Mouse (Mus musculus) limb, embryonic 13.5 days (tissue): ENCODE results near the gene Adpgk. TPM values are rescaled to one million over a fixed set of nuclear protein-coding genes. Genes with fewer than 3 reads are reported as not detected.

Experiments
- ATAC-seq: fragments of 200-750 bp; cut with Nextera tagmentation; 2 replicates; pipeline ENCODE4 v1.8.0; 2017; ENCODE audit warnings: low read depth, moderate number of reproducible peaks, moderate TSS enrichment; ENCODE audit not compliant: low FRiP score
- H3K27ac ChIP-seq: fragments of 300-500 bp; sonication (generic); 2 replicates; pipeline ENCODE4 v1.5.1; 2015; ENCODE audit warnings: inconsistent platforms, mild to moderate bottlenecking, moderate library complexity
- H3K27me3 ChIP-seq: fragments of 300-500 bp; sonication (generic); 2 replicates; pipeline ENCODE4 v1.6.1; 2015; ENCODE audit warnings: mild to moderate bottlenecking, inconsistent platforms
- H3K36me3 ChIP-seq: fragments of 300-500 bp; sonication (generic); 2 replicates; pipeline ENCODE4 v1.6.1; 2015; ENCODE audit warnings: inconsistent platforms, mild to moderate bottlenecking, moderate library complexity
- H3K4me1 ChIP-seq: fragments of 300-500 bp; sonication (generic); 2 replicates; pipeline ENCODE4 v1.6.1; 2015; ENCODE audit warnings: inconsistent platforms
- H3K4me2 ChIP-seq: fragments of 300-500 bp; sonication (generic); replicated peaks from 2 replicates; pipeline ENCODE4 v1.6.1; 2015; ENCODE audit warnings: inconsistent platforms, mild to moderate bottlenecking, moderate library complexity
- H3K4me3 ChIP-seq: fragments of 300-500 bp; sonication (generic); 2 replicates; pipeline ENCODE4 v1.5.1; 2015; ENCODE audit warnings: moderate library complexity, mild to moderate bottlenecking, inconsistent platforms
- H3K9ac ChIP-seq: fragments of 300-500 bp; sonication (generic); 2 replicates; pipeline ENCODE4 v1.6.1; 2015; ENCODE audit warnings: mild to moderate bottlenecking, inconsistent platforms
- H3K9me3 ChIP-seq: fragments of 300-500 bp; sonication (generic); 2 replicates; pipeline ENCODE4 v1.6.1; 2016; ENCODE audit warnings: inconsistent platforms
- WGBS: fragments of 180-500 bp; shearing (Covaris S2); methylation state at CpG from one replicate; pipeline ENCODE4 v1.1.7; 2015; 5-methylcytosine and 5-hydroxymethylcytosine counted together
- polyA plus RNA-seq: library from polyadenylated mRNA; unstranded; fragments of >200 nt; fragmentation: Nextera tagmentation; extraction: Ambion mirVana; gene quantifications from 2 replicates; pipeline ENCODE4 v1.2.1, GENCODE M21; 2015

The Adpgk gene
- polyA plus RNA-seq, 1 experiment from 2014 or later, result 48.9 TPM

DNA sequence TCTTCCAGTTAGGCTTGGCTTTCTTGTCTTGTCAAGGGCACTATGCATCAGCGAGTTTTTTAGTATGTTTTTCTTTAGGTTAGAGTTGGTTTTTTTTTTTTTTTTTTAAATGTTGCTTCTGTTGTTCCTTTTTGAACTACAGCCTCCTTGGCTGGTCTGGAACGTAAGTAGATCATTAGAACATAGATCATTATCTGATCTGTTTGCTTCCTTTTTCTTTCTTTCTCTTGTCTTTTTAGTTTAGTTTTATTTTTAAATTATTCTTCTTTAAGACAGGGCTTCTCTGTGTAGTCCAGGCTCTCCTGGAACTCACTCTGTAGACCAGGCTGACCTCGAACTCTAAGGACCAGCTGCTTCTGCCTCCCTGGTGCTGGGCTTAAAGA, 1.1 kb downstream of the Adpgk start:
- ATAC-seq, result no peak
- Histone ChIP-seq H3K9ac (peak overlapping the region; percentile 93), H3K27ac (no peak overlapping the region), H3K27me3 (no peaks in the 10 kb centered on the region), H3K9me3 (no peaks in the 10 kb centered on the region), H3K36me3 (peaks cover 3% of the 10 kb centered on the region), H3K4me3 (peak overlapping the region; percentile 93), H3K4me1 (peaks cover 53% of the 10 kb centered on the region), H3K4me2 (peak overlapping the region; percentile 75)
- WGBS, result 45% methylated on average over 3 of the region's 3 CpGs

DNA sequence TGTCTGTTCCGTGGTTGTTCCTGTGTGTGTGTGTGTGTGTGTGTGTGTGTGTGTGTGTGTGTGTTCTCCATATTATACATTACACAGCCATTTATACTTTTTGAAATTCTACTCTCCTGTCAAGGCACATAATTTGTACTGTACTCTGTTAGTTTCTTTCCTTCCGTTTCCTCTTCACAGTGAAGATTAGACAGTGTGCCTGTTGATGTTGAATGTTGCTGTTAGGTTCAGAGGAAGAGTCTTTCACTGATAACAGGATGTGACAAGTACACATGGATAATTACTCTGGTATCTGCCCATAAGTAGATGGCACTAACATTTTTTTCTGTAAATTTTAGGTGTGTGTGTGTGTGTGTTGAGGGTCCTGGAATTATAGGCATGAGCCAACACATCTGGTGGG, 5.1 kb downstream of the Adpgk start:
- Histone ChIP-seq H3K36me3 (peaks cover 36% of the 10 kb centered on the region), H3K4me3 (no peak overlapping the region), H3K4me2 (no peak overlapping the region), H3K9me3 (no peaks in the 10 kb centered on the region), H3K9ac (no peak overlapping the region), H3K27ac (no peak overlapping the region), H3K4me1 (peaks cover 18% of the 10 kb centered on the region), H3K27me3 (no peaks in the 10 kb centered on the region)
- ATAC-seq, result no peak
- 85% methylated on average over 2 of the region's 2 CpGs for WGBS

DNA sequence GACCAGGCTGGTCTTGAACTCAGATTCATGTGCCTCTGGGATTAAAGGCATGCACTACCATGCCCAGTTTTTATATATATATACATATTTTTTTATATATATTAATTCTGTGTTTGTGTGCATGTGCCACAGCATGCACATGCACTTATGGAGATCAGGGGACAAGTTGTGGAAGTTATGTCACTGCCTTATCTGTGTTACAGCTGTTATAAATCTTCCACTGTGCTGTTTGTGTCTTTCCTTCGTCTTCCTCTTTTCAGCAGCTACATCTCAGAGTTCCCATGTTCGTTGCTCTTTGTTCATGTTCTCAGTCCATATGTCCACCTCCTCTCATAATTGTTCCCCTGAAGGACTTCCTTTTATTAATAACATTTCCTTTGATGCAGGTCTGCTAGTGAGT, 16.5 kb downstream of the Adpgk start:
- H3K9ac ChIP-seq, result no peak overlapping the region
- 57% methylated on average over 2 of the region's 2 CpGs for WGBS
- no peak overlapping the region for H3K4me3 ChIP-seq
- no peaks in the 10 kb centered on the region for H3K27me3 ChIP-seq
- no peak overlapping the region for H3K27ac ChIP-seq
- ATAC-seq, result no peak
- no peaks in the 10 kb centered on the region; the same call in 1 of the 2 replicates for H3K9me3 ChIP-seq
- H3K4me2 ChIP-seq, result no peak overlapping the region
- no peaks in the 10 kb centered on the region for H3K4me1 ChIP-seq
- peaks cover 74% of the 10 kb centered on the region for H3K36me3 ChIP-seq

DNA sequence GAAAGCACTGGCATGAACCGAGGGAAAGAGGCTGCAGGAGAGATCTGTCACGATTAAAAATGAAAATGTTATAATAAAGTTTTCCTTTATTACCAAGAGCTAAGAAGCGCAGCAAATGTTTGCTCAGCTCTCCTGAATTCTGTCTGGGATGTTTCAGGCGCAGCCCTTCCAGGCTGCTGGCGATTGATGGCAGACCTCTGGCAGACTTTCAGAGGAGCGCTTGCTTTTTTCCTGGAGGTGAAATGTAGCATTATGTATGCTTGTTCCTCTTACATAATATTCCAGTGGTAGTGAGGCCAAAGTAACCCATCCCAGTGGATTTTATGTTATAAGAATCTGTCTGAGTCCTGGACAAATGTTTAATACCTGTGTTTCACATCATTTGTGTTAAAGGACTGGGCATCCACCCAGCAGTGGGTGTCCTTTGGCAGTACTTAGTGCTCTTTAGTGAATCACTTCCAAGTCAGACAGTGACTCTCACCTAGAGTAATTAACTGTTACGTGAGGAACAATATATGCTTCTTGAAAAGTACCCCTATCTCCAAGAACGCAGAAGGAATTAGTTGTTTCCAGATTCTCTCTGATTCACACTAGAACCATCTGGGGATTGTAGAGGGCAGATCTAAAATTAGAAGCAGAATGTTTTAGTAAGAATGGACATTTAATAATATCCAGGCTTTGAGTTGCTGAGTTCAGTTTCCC, 19.4 kb downstream of the Adpgk start:
- peaks cover 82% of the 10 kb centered on the region for H3K36me3 ChIP-seq
- WGBS, result 77% methylated on average over 8 of the region's 8 CpGs
- H3K27me3 ChIP-seq, result no peaks in the 10 kb centered on the region
- no peak for ATAC-seq
- H3K27ac ChIP-seq, result no peak overlapping the region
- no peak overlapping the region for H3K4me2 ChIP-seq
- H3K4me1 ChIP-seq, result no peaks in the 10 kb centered on the region
- no peaks in the 10 kb centered on the region; the same call in 1 of the 2 replicates for H3K9me3 ChIP-seq
- no peak overlapping the region for H3K4me3 ChIP-seq
- no peak overlapping the region for H3K9ac ChIP-seq

DNA sequence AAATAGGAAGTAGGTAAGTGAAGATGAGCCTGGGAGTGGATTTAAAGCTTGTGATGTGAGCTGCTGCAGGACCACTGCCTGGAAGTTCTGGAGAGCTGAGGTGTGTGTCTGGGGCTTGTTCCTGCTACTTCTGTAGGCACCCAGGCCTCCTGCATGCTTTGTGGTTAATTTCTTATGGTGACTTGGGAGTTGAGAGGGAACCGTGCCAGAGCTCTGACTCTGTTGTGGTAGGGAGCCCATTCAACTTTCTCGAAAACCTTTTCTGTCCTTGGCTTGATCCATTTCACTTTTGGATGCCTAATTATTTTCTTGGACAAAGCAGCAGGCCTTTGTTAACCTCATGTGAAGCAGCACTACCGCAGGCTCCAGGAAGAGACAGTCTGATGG, 19.9 kb downstream of the Adpgk start:
- Histone ChIP-seq H3K36me3 (peaks cover 80% of the 10 kb centered on the region), H3K9ac (no peak overlapping the region), H3K27ac (no peak overlapping the region), H3K4me3 (no peak overlapping the region), H3K27me3 (no peaks in the 10 kb centered on the region), H3K4me2 (no peak overlapping the region), H3K4me1 (no peaks in the 10 kb centered on the region), H3K9me3 (no peaks in the 10 kb centered on the region)
- no peak for ATAC-seq
- WGBS, result 75% methylated on average over 3 of the region's 3 CpGs

DNA sequence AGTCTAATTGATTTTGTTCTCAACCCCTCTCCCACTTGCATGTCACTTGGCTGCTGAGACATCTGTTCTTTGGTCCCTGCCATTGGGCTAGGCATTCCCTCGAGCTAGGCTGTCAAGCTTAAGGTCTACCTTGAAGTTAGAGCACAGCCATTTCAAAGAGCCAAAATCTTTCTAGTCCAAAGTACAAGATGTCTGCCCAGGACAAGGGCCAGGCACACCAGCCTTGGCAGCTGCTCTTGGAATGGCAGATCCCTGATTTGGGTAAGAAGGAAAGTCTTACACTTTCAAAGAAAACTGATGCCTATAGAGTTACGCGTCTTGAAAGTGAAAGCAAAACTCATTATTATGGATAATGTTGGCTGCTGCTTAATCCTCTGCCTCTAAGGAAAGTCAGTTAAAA, 24.8 kb downstream of the Adpgk start:
- H3K36me3 ChIP-seq, result peaks cover 65% of the 10 kb centered on the region
- H3K4me3 ChIP-seq, result no peak overlapping the region
- no peak for ATAC-seq
- no peaks in the 10 kb centered on the region for H3K27me3 ChIP-seq
- 91% methylated on average over 3 of the region's 3 CpGs for WGBS
- no peak overlapping the region for H3K9ac ChIP-seq
- no peaks in the 10 kb centered on the region for H3K4me1 ChIP-seq
- H3K27ac ChIP-seq, result no peak overlapping the region
- no peaks in the 10 kb centered on the region for H3K9me3 ChIP-seq
- H3K4me2 ChIP-seq, result no peak overlapping the region

DNA sequence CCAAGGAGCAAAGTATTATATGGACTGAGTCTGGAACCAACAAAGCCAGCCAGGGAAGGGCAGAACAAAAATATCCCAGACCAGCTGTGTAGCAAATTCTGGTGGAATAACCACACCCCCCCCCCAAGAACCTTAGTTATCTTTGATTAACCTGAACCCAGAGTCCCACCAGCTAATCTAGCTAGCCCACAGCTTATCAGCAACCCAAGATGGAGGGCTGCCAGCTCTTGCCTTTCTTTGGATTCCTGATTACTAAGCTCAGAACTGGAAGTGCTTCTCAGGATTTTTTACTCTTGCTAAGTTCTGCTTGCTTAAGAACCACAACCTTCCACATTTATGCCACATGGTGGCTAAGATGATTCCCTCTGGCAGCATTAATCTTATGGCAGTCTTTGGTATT, 33.0 kb downstream of the Adpgk start:
- Histone ChIP-seq H3K4me1 (no peaks in the 10 kb centered on the region), H3K9ac (no peak overlapping the region), H3K4me3 (no peak overlapping the region), H3K9me3 (no peaks in the 10 kb centered on the region), H3K27me3 (no peaks in the 10 kb centered on the region), H3K27ac (no peak overlapping the region), H3K4me2 (no peak overlapping the region), H3K36me3 (peaks cover 82% of the 10 kb centered on the region)
- ATAC-seq, result no peak

DNA sequence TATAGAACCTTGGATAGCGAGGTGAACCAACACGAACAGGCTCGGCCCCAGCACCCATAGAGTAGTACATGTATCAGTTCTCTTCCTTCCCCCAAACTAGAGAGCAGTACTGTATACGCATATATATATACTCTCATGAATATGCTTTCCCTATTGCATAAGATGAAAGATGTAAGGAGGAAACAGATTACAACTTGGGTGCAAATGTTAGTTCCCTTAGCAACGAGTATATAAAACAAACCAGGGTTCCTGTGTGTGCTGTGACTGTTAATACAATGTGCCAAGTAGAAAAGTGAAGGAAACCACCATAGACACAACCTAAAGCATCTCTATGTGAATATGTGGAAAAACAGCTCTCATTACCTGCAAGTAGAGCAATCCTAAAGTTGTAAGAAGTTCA, 38.7 kb downstream of the Adpgk start:
- 85% methylated on average over 5 of the region's 5 CpGs for WGBS
- Histone ChIP-seq H3K4me3 (no peak overlapping the region), H3K36me3 (peaks cover 71% of the 10 kb centered on the region), H3K4me2 (no peak overlapping the region), H3K27ac (no peak overlapping the region), H3K9ac (no peak overlapping the region), H3K27me3 (no peaks in the 10 kb centered on the region), H3K9me3 (no peaks in the 10 kb centered on the region), H3K4me1 (no peaks in the 10 kb centered on the region)
- no peak for ATAC-seq

DNA sequence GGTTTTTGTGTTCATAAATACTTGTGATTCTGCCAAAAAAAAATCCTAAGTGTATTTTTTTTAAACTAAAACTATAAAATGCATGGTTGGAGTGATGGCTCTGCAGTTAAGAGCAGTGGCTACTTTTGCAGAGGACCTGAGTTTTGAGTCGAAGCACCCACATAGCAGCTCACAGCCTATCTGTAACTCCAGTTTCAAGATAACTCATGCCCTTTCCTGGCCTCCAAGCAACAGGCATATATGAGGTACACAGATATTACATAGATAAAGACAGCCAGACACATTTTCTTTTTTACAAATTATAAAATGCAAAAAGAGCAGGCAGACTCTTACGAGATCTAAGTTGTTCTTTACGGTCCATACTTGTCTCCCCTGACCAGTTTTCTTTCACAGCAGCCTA, 45.2 kb downstream of the Adpgk start:
- Histone ChIP-seq H3K9me3 (peaks cover 2% of the 10 kb centered on the region), H3K36me3 (peaks cover 36% of the 10 kb centered on the region), H3K4me3 (no peak overlapping the region), H3K4me1 (no peaks in the 10 kb centered on the region), H3K27ac (no peak overlapping the region), H3K27me3 (no peaks in the 10 kb centered on the region), H3K4me2 (no peak overlapping the region), H3K9ac (no peak overlapping the region)
- 84% methylated on average over 3 of the region's 3 CpGs for WGBS
- no peak for ATAC-seq

DNA sequence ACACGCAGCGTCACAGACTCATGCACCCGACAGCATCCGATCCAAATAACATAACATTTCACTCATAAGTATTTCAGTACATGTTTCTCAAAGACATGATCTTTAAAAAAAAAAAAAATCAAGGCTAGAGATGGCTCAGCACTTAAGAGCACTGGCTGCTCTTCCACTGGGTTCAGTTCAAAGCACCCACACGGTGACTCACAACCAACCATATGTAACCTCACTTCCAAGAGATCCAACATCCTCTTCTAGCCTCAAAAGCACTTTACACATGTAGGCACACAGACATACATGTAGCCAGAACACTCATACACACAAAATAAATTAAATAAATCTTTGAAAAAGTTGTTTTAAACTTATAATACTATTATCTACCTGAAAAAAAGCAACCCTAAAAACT, 46.5 kb downstream of the Adpgk start:
- Histone ChIP-seq H3K4me3 (no peak overlapping the region), H3K9ac (no peak overlapping the region), H3K4me1 (no peaks in the 10 kb centered on the region), H3K9me3 (peaks cover 4% of the 10 kb centered on the region), H3K4me2 (no peak overlapping the region), H3K36me3 (peaks cover 38% of the 10 kb centered on the region), H3K27ac (no peak overlapping the region), H3K27me3 (no peaks in the 10 kb centered on the region)
- no peak for ATAC-seq
- WGBS, result 95% methylated on average over 5 of the region's 5 CpGs

DNA sequence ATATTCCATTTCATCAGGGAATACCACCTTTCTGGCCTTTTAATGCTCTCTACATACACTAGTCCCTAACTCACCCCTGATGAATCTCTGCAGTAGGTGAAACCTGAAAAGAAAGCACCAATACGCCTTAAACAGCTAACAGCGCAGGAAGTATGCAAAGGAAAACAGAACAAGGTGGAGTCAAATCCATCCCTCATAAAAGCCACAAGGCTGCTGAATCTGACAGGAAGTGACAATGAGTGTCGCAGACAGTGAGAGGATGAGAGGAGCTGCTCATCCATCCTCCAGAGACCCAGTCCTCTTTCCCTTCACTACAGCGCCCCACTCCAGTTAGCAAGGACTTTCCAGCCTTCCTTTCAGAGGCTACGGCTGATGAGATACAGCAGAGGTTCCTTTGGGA, 47.1 kb downstream of the Adpgk start:
- Histone ChIP-seq H3K4me2 (no peak overlapping the region), H3K4me3 (no peak overlapping the region), H3K4me1 (no peaks in the 10 kb centered on the region), H3K9ac (no peak overlapping the region), H3K27ac (no peak overlapping the region), H3K36me3 (peaks cover 34% of the 10 kb centered on the region), H3K9me3 (peaks cover 4% of the 10 kb centered on the region), H3K27me3 (no peaks in the 10 kb centered on the region)
- WGBS, result 84% methylated on average over 5 of the region's 5 CpGs
- no peak for ATAC-seq

DNA sequence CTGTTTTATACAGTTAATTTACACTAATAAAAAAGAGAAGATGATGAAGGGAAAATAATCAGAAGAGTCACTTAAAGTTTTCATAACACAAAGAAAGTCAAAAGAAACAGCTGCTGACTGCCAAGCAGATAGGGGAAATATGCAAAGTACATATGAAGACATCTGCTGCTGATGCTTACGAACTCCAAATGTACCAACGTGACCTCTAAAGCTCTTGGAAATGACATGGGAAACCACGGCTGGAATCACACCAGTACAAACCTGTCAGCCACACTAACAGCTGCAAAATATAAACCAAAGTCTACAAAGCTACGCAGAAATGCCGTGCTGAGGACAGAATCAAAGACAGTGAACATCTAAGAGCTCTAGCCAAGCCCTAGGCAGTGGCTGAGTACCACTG, 47.7 kb downstream of the Adpgk start:
- Histone ChIP-seq H3K27me3 (no peaks in the 10 kb centered on the region), H3K4me2 (no peak overlapping the region), H3K27ac (no peak overlapping the region), H3K4me1 (no peaks in the 10 kb centered on the region), H3K9ac (no peak overlapping the region), H3K4me3 (no peak overlapping the region), H3K36me3 (peaks cover 38% of the 10 kb centered on the region), H3K9me3 (peaks cover 4% of the 10 kb centered on the region)
- 80% methylated on average over 5 of the region's 5 CpGs for WGBS
- ATAC-seq, result no peak

DNA sequence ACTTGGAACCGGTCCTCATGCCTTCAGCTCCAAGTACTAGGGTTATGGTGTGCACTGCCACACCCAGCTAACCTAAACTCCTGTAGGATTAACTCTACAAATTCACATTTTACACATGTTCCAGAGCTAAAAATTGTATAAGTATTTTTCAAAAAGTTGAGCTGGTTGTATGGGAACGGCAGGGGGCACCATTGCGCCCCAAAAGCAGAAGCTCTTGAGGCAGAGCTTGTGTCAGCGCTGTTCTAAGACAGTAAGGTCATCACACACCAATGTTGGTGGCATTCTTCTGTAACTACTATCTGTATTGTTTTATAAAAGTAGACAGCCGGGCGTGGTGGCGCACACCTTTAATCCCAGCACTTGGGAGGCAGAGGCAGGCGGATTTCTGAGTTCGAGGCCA, 48.6 kb downstream of the Adpgk start:
- no peak overlapping the region for H3K9ac ChIP-seq
- peaks cover 4% of the 10 kb centered on the region for H3K9me3 ChIP-seq
- H3K4me1 ChIP-seq, result no peaks in the 10 kb centered on the region
- WGBS, result 85% methylated on average over 9 of the region's 9 CpGs
- H3K4me2 ChIP-seq, result no peak overlapping the region
- no peak overlapping the region for H3K4me3 ChIP-seq
- H3K27ac ChIP-seq, result no peak overlapping the region
- no peaks in the 10 kb centered on the region for H3K27me3 ChIP-seq
- no peak for ATAC-seq
- H3K36me3 ChIP-seq, result peaks cover 41% of the 10 kb centered on the region
